Mouse (Mus musculus): ENCODE results near the gene Gria1.

- TF ChIP-seq CTCF (IDR thresholded peaks at IDR 0.05; ENCODE audit: low read depth), result no peak
- no peak for TF ChIP-seq EP300 (IDR thresholded peaks at IDR 0.05; ENCODE audit: low read depth)
These were observed 306.3 kb downstream of the Gria1 start for GRCm38 (mm10) chr11:57317478-57317877.

All from heart, postnatal 0 days (tissue).